Mouse (Mus musculus): Measurements from ENCODE around the gene Tmed6.
"Not testable (repeated sequence)": the region's sequence is repeated elsewhere in the genome, so short reads cannot be mapped to it uniquely, and the experiment has no call there.

The Tmed6 gene

GRCm38 (mm10) chr8:107065511-107066496 lies at the start of gene Tmed6:
Gene Tmed6, minus strand, starts transcription at chr8:107065644.
- peak; percentile 49 for DNase-seq (ENCODE audit: extremely low read depth, low read depth)

- no peak for DNase-seq (ENCODE audit: extremely low read depth, low read depth)
Measured at GRCm38 (mm10) chr8:107115008-107115320, 49.5 kb upstream of the Tmed6 start.

GRCm38 (mm10) chr8:107114150-107115007 lies 48.9 kb upstream of the Tmed6 start:
- peak; percentile 52 for DNase-seq (ENCODE audit: extremely low read depth, low read depth)

DNA sequence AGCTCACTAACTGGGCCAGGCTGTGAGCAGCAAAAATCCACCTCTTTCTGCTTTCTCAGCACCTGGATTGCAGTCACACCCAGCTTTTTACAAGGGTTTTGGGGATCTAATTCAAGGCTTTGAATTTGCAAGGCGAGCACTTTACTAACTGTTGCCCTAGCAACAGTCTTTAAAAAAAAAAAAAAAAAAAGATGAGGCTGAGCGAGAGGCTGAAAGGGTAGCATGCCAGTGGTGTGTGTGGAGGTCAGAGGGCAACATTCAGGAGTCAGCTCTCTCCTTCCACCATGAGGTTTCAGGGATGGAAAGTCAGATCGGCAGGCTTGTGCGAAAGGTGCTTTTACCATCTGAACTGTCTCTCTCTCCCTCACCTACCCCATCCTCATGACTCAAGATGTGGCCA lies 47.8 kb upstream of the Tmed6 start:
- DNase-seq (ENCODE audit: extremely low read depth, low read depth): no peak

- DNase-seq (ENCODE audit: extremely low read depth, low read depth): no peak
Measured at GRCm38 (mm10) chr8:107111340-107112105, 46.1 kb upstream of the Tmed6 start.

DNA sequence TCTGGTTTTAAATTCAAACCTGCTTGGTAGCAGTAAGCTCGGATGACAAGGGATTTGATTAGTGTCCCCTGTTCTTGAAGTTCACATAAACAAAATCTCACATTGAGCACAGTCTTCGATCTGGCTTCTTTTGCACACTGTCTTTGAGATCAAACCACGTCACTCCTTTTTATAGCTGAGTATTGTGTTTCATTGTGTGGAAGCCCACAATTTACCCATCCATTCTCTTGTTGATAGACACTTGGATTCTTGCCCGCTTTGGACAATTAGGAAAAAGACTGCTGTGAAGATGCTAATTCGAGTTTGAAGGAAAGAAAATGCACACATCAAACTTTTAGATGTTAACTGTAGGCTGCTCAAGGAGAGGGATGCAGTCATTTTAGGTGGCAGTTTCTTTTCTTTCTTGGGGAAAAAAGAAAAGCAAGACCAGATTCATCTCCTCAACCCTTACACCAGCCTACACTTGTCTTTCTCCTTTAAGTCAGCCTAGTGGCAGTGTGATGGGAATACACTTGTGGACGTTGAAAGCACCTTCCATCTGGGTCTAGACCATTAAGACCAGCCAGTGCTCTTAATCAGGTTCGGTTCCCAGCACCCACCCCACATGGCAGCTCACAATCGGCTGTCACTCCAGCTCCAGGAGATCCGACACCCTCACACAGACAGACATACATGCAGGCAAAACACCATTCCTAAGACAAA lies 45.3 kb upstream of the Tmed6 start:
- no peak for DNase-seq (ENCODE audit: extremely low read depth, low read depth)

GRCm38 (mm10) chr8:107109816-107110435 lies 44.5 kb upstream of the Tmed6 start:
- DNase-seq (ENCODE audit: extremely low read depth, low read depth): no peak

GRCm38 (mm10) chr8:107108978-107109720 lies 43.7 kb upstream of the Tmed6 start:
- DNase-seq (ENCODE audit: extremely low read depth, low read depth): no peak

- not testable (repeated sequence) for DNase-seq (ENCODE audit: extremely low read depth, low read depth)
Measured at GRCm38 (mm10) chr8:107108089-107108488, 42.6 kb upstream of the Tmed6 start.

DNA sequence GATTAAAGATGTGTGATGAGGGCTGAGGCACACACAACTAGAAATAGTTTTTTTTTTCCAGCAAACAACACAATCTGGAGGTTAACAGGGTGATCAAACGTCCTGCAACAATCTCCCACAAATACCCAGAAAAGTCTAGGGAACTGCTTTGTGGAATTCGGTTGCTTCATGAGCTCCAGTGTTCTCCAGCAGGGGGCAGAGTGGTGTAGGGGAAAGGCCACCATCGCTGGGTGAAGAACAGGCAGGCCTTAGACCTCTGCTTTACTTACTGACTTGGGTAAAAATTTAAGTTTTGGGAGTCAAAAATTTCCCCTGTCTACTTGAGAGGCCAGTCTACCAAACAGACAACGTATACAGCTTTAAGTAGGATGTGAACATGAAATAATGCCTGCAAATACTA lies 39.1 kb upstream of the Tmed6 start:
- no peak for DNase-seq (ENCODE audit: extremely low read depth, low read depth)

- DNase-seq (ENCODE audit: extremely low read depth, low read depth): no peak
Measured at GRCm38 (mm10) chr8:107100635-107101034, 35.2 kb upstream of the Tmed6 start.

- DNase-seq (ENCODE audit: extremely low read depth, low read depth): peak; percentile 93
Measured at GRCm38 (mm10) chr8:107096366-107097036, 31.1 kb upstream of the Tmed6 start, which contains the start of gene Terf2. Gene Terf2, minus strand, starts transcription at chr8:107096547.

GRCm38 (mm10) chr8:107095717-107096365 lies 30.4 kb upstream of the Tmed6 start:
- peak; percentile 43 for DNase-seq (ENCODE audit: extremely low read depth, low read depth)

- no peak for DNase-seq (ENCODE audit: extremely low read depth, low read depth)
Measured at GRCm38 (mm10) chr8:107090531-107090930, 25.1 kb upstream of the Tmed6 start.

- DNase-seq (ENCODE audit: extremely low read depth, low read depth): no peak
Measured at GRCm38 (mm10) chr8:107088526-107089063, 23.2 kb upstream of the Tmed6 start.

GRCm38 (mm10) chr8:107086018-107086417 lies 20.6 kb upstream of the Tmed6 start:
- DNase-seq (ENCODE audit: extremely low read depth, low read depth): no peak

DNA sequence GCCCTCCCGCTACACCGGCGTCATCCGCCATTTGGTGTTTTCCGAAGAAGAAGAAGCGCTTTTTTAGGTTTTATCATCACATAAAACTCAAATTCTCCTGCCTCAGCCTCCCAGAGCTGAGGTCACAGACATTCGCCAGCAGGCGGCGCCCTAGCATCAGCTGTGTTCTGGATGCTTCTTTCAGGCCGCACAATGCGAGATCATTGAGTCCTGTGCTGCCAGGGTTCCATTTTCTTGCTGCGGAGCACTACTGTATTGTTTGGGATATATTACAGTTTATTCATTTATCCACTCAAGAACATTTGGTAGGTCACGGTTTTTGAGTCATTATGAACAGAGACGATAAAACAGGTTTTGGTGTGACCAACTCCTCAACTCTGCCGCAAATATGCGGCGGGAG lies 19.9 kb upstream of the Tmed6 start:
- no peak for DNase-seq (ENCODE audit: extremely low read depth, low read depth)

GRCm38 (mm10) chr8:107076239-107076888 lies 10.9 kb upstream of the Tmed6 start:
- no peak for DNase-seq (ENCODE audit: extremely low read depth, low read depth)
